Mouse (Mus musculus): ENCODE data around the gene Myo1a.
A peak's percentile ranks its signal among the peaks of the same experiment; 100 is the strongest.

DNA sequence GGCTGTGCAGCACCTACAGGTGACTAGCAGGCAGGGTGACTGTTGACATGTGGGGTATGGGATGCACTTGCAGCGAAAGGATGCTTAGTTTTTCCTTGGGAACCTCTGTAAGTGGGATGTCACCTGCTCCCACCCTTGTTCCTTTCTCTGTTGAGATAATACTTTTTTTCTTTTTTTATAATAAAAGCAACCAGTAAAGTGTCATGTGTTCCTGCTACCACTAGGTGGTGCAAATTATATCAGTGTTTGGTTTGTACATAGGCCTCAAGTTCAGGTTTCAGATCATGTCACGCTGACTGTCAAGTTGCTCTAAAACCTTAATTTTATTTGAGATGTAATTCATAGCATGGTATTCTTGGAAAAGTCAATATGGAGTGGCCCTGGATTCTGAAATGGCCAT, 10.3 kb upstream of the Myo1a start:
- peak; percentile 79 for TF ChIP-seq CTCF (IDR thresholded peaks at IDR 0.05; ENCODE audit: low read depth)
- no peak for TF ChIP-seq EP300 (IDR thresholded peaks at IDR 0.05; ENCODE audit: low read depth)
